Mouse (Mus musculus): ENCODE results near the gene Nol10.

DNA sequence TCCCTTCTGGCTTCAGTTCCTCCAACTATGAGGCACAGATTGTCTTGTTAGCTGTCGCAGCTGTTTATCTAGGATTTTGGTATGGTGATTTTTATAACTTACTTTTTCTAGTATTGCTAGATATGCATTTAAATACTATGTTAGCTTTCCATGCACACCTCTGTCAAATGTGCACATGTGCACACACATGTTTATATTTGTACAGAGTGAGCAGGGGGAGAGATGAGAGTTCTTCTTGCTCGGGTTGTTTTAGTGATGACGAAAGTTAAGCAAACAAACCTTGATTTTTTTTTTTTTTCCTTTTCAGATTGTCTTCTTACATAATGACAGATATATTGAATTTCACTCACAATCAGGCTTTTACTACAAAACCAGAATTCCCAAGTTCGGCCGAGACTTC, 9.5 kb downstream of the Nol10 start:
- TF ChIP-seq GATA1 (IDR thresholded peaks at IDR 0.05; ENCODE audit: borderline replicate concordance, low read length) = no peak
- TF ChIP-seq FLI1 (IDR thresholded peaks at IDR 0.05; ENCODE audit: low read length) = no peak

Measured in megakaryocyte, embryonic 14.5 days (primary cell).